Mouse (Mus musculus): ENCODE data around the gene Nek8. TPM values are rescaled to one million over a fixed set of nuclear protein-coding genes. Genes with fewer than 3 reads are reported as not detected.

Gene Nek8
- total RNA-seq (2021): 1 to 10 TPM; 2.6 to 3.3 TPM
- long read RNA-seq, experiment 1, partial matches to known transcripts: 0 of 1 reads
- long read RNA-seq, experiment 1, other reads (novel, unspliced or antisense): 1 of 1 reads
- long read RNA-seq, experiment 2, partial matches to known transcripts: 0 of 4 reads
- long read RNA-seq, experiment 2, other reads (novel, unspliced or antisense): 2 of 4 reads

- peak within 1 kb of the TSS; percentile 82 for H3K27ac ChIP-seq
Measured at GRCm38 (mm10) chr11:78176402-78176862, at the start of gene Nek8, which contains the start of gene Tlcd1. Gene Nek8, minus strand, starts transcription at chr11:78176675. Gene Tlcd1, plus strand, starts transcription at chr11:78176711.

GRCm38 (mm10) chr11:78223586-78223985 is 47.1 kb upstream of the Nek8 start:
- no peak for TF ChIP-seq CTCF (conservative IDR thresholded peaks at IDR 0.05)
- no peak for DNase-seq (ENCODE audit: low spot score in 2 of 2)
- Histone ChIP-seq H3K27ac (no peak overlapping the region), H3K4me3 (no peak overlapping the region)

More at GRCm38 (mm10) chr11:78176402-78176862, at the start of gene Nek8, which contains the start of gene Tlcd1:
- H3K4me3 ChIP-seq: peak within 1 kb of the TSS; percentile 62
- no peak for TF ChIP-seq CTCF (conservative IDR thresholded peaks at IDR 0.05)
- DNase-seq (ENCODE audit: low spot score in 2 of 2): peak; percentile 70 to 79

- peak in 1 of 2 experiments; percentile 41 for DNase-seq (ENCODE audit: low spot score in 2 of 2)
- Histone ChIP-seq H3K4me3 (no peak overlapping the region), H3K27ac (peak overlapping the region; percentile 84)
- no peak for TF ChIP-seq CTCF (conservative IDR thresholded peaks at IDR 0.05)
Measured at GRCm38 (mm10) chr11:78215709-78216317, 39.3 kb upstream of the Nek8 start.

- DNase-seq (ENCODE audit: low spot score in 2 of 2): no peak
Measured at GRCm38 (mm10) chr11:78213086-78213817, 36.8 kb upstream of the Nek8 start.

GRCm38 (mm10) chr11:78211513-78211912 is 35.0 kb upstream of the Nek8 start:
- no peak for DNase-seq (ENCODE audit: low spot score in 2 of 2)
- H3K4me3 ChIP-seq: no peak overlapping the region
- TF ChIP-seq CTCF (conservative IDR thresholded peaks at IDR 0.05): no peak
- H3K27ac ChIP-seq: no peak overlapping the region

More at GRCm38 (mm10) chr11:78213086-78213817, 36.8 kb upstream of the Nek8 start:
- no peak overlapping the region for H3K27ac ChIP-seq
- no peak for TF ChIP-seq CTCF (conservative IDR thresholded peaks at IDR 0.05)
- no peak overlapping the region for H3K4me3 ChIP-seq

- Histone ChIP-seq H3K27ac (no peak overlapping the region), H3K4me3 (no peak overlapping the region)
- DNase-seq (ENCODE audit: low spot score in 2 of 2): no peak
- TF ChIP-seq CTCF (conservative IDR thresholded peaks at IDR 0.05): no peak
Measured at GRCm38 (mm10) chr11:78210615-78211014, 34.1 kb upstream of the Nek8 start.

GRCm38 (mm10) chr11:78209886-78210285 is 33.4 kb upstream of the Nek8 start:
- TF ChIP-seq CTCF (conservative IDR thresholded peaks at IDR 0.05): no peak
- H3K27ac ChIP-seq: no peak overlapping the region
- H3K4me3 ChIP-seq: no peak overlapping the region
- no peak for DNase-seq (ENCODE audit: low spot score in 2 of 2)

- no peak for TF ChIP-seq CTCF (conservative IDR thresholded peaks at IDR 0.05)
- DNase-seq (ENCODE audit: low spot score in 2 of 2): no peak
- peak overlapping the region; percentile 78; the same call in 1 of the 2 replicates for H3K27ac ChIP-seq
- H3K4me3 ChIP-seq: no peak overlapping the region
Measured at GRCm38 (mm10) chr11:78207190-78207589, 30.7 kb upstream of the Nek8 start.

- Histone ChIP-seq H3K4me3 (no peak overlapping the region), H3K27ac (peak overlapping the region; percentile 78)
- no peak for TF ChIP-seq CTCF (conservative IDR thresholded peaks at IDR 0.05)
- DNase-seq (ENCODE audit: low spot score in 2 of 2): no peak
Measured at GRCm38 (mm10) chr11:78205361-78206206, 29.1 kb upstream of the Nek8 start.

- TF ChIP-seq CTCF (conservative IDR thresholded peaks at IDR 0.05): no peak
- no peak overlapping the region for H3K4me3 ChIP-seq
- H3K27ac ChIP-seq: peak overlapping the region; percentile 78; the same call in 1 of the 2 replicates
- no peak for DNase-seq (ENCODE audit: low spot score in 2 of 2)
Measured at GRCm38 (mm10) chr11:78204287-78204686, 27.8 kb upstream of the Nek8 start.

GRCm38 (mm10) chr11:78202372-78202771 is 25.9 kb upstream of the Nek8 start:
- Histone ChIP-seq H3K27ac (no peak overlapping the region), H3K4me3 (no peak overlapping the region)
- DNase-seq (ENCODE audit: low spot score in 2 of 2): no peak
- no peak for TF ChIP-seq CTCF (conservative IDR thresholded peaks at IDR 0.05)

- H3K4me3 ChIP-seq: peak overlapping the region; percentile 49
- no peak for TF ChIP-seq CTCF (conservative IDR thresholded peaks at IDR 0.05)
- DNase-seq (ENCODE audit: low spot score in 2 of 2): no peak
- H3K27ac ChIP-seq: peak overlapping the region; percentile 51; the same call in 1 of the 2 replicates
Measured at GRCm38 (mm10) chr11:78195101-78195863, 18.8 kb upstream of the Nek8 start.
